Mouse (Mus musculus): ENCODE measurements around the gene Nxt1.

DNA sequence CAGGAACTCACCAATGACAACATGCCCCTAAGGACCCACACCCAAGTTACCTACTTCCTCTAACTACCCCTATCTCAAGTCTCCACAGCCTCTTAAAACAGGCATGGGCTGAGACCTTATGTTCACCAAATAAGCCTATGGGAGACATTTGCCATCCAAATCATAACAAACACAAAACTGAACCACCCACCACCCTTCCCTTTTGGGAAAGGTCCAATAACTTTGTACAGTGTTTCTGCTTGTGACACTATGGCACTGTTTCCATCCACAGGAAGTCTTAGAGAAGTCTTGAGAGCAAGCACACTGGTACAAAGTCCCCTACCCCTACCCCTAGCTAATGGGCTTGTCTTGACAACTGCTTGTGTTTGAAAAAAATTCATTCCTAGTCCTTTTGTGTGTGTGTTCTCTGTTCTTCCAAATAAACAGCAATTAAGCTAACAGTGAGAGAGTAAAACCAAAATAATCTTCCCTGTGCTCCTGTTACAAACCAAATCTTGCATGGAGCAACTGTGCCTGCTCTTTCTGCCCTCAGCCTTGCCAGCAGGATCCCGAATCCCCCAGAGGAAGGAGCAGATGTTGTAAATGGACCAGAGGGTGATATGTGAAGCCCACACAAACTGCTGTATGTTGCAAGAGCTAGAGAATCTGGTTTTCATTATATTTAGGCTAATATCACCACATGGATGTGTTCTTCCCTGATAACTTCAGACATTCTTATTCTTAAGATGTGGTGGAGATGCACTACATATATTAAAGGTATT is 29.6 kb upstream of the Nxt1 start:
- TF ChIP-seq POLR2A (IDR thresholded peaks at IDR 0.05; ENCODE audit: borderline replicate concordance, extremely low read depth, insufficient read depth, insufficient read length, poor library complexity, severe bottlenecking) (no peak), CTCF (IDR thresholded peaks at IDR 0.05; ENCODE audit: borderline replicate concordance, extremely low read depth, insufficient read depth, insufficient read length) (no peak)

Data from brain, embryonic 14.5 days (tissue).